Comparison of ENCODE assay signal across 23 mouse cellular contexts in the genomic region with DNA sequence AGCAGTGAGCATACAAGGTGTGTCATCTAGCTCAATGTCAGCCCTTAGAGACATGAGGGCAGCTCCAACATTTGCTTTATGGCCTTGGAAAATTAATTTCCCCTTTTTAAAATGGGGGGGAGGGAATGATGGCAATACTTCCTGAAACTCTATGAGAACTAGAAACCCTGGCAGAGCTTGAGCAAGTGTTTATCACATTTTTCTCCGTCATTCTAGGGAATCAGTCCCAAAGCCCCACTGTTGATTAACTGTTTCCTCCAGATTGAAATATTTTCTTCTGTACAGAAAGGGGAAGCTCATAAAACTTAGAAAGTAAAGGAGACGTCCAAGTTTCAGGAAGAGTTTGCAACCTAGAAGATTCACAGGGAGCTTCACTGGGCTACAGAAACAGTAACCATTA. TPM values are rescaled to one million over a fixed set of nuclear protein-coding genes. Genes with fewer than 3 reads are reported as not detected.
DNase-seq lines count a peak whose midpoint lies in the region; ATAC-seq lines count a peak whose summit lies in the region.
"Had no signal": no experiment of that assay in that cellular context is flagged by ENCODE, and none has a peak within 500 bp of the region (broad histone marks: within the 10 kb centered on the region; RNA-seq: fewer than 3 reads in every experiment).

No protein-coding gene starts in this region.

- H3K9me3 ChIP-seq in forebrain, embryonic 13.5 days (replicated peaks) = no peaks in the 10 kb centered on the region
- H3K9me3 ChIP-seq: embryonic facial prominence, embryonic 12.5 days; embryonic facial prominence, embryonic 15.5 days; forebrain, embryonic 15.5 days; heart, embryonic 13.5 days; hindbrain, embryonic 12.5 days; hindbrain, embryonic 15.5 days had no signal

- H3K79me2 ChIP-seq in macrophage (ENCODE audit: inconsistent target) = no peaks in the 10 kb centered on the region

- DNase-seq in MEL-GATA-1-ER (ENCODE audit: extremely low read depth, low read depth) = peak; percentile 77
- no peak for DNase-seq in B cell, adult 2 months
- no peak for DNase-seq in lung, postnatal 14 days
- DNase-seq: adrenal gland, adult 8-10 months; adrenal gland, postnatal 25 days; cerebellum, adult 18-20 months; cerebellum, adult 9-10 months; cerebellum, postnatal 14 days; gastrocnemius, postnatal 10 days; gastrocnemius, postnatal 36 days; heart, adult 18-20 months; heart, postnatal 14 days; heart, postnatal 4 days had no signal

- H3K27me3 ChIP-seq in forebrain, embryonic 13.5 days = no peaks in the 10 kb centered on the region
- H3K27me3 ChIP-seq: embryonic facial prominence, embryonic 12.5 days; embryonic facial prominence, embryonic 15.5 days; forebrain, embryonic 15.5 days; heart, embryonic 13.5 days; hindbrain, embryonic 12.5 days; hindbrain, embryonic 15.5 days had no signal

- H3K9ac ChIP-seq in forebrain, embryonic 13.5 days = no peak overlapping the region
- H3K9ac ChIP-seq: embryonic facial prominence, embryonic 12.5 days; embryonic facial prominence, embryonic 15.5 days; forebrain, embryonic 15.5 days; heart, embryonic 13.5 days; hindbrain, embryonic 12.5 days; hindbrain, embryonic 15.5 days had no signal

- H3K36me3 ChIP-seq in macrophage (ENCODE audit: inconsistent target) = peaks cover 52% of the 10 kb centered on the region
- H3K36me3 ChIP-seq in forebrain, embryonic 13.5 days (ENCODE audit: poor library complexity, severe bottlenecking) = peaks cover 81% of the 10 kb centered on the region

- ATAC-seq in common myeloid progenitor, adult 5-6 weeks (replicated peaks; ENCODE audit: low read depth, poor library complexity, severe bottlenecking) = peak; percentile 64
- no peak for ATAC-seq in forebrain, embryonic 13.5 days
- ATAC-seq: forebrain, embryonic 15.5 days; intestine, postnatal 0 days had no signal

- peak overlapping the region; percentile 24 for H3K27ac ChIP-seq in macrophage
- H3K27ac ChIP-seq in forebrain, embryonic 13.5 days = no peak overlapping the region
- H3K27ac ChIP-seq: embryonic facial prominence, embryonic 12.5 days; embryonic facial prominence, embryonic 15.5 days; forebrain, embryonic 15.5 days; heart, embryonic 13.5 days; hindbrain, embryonic 12.5 days; hindbrain, embryonic 15.5 days had no signal

- H3K4me1 ChIP-seq in forebrain, embryonic 13.5 days = 0 out of 2 replicates have a peak, but pooled peaks cover 3% of the 10 kb centered on the region
- H3K4me1 ChIP-seq: embryonic facial prominence, embryonic 12.5 days; embryonic facial prominence, embryonic 15.5 days; forebrain, embryonic 15.5 days; heart, embryonic 13.5 days; hindbrain, embryonic 12.5 days; hindbrain, embryonic 15.5 days had no signal

- 13% methylated on average over 2 of the region's 2 CpGs for WGBS in macrophage (ENCODE audit: missing documents)
- 86% methylated on average over 2 of the region's 2 CpGs for WGBS in forebrain, embryonic 13.5 days

- H3K4me3 ChIP-seq in macrophage (ENCODE audit: inconsistent target) = no peak overlapping the region
- no peak overlapping the region for H3K4me3 ChIP-seq in forebrain, embryonic 13.5 days
- H3K4me3 ChIP-seq: embryonic facial prominence, embryonic 12.5 days; embryonic facial prominence, embryonic 15.5 days; forebrain, embryonic 15.5 days; heart, embryonic 13.5 days; hindbrain, embryonic 12.5 days; hindbrain, embryonic 15.5 days had no signal

- H3K4me2 ChIP-seq in forebrain, embryonic 13.5 days = no peak overlapping the region
- H3K4me2 ChIP-seq: embryonic facial prominence, embryonic 12.5 days; embryonic facial prominence, embryonic 15.5 days; forebrain, embryonic 15.5 days; heart, embryonic 13.5 days; hindbrain, embryonic 12.5 days; hindbrain, embryonic 15.5 days had no signal

RNA-seq across cellular contexts. Expression of a gene that starts 10.5 kb away (rescaled TPM):
- 93.7 and 124 TPM in 2 replicates for total RNA-seq in common myeloid progenitor, adult 5-6 weeks (2017)
- 10 to 100 TPM; 38.3 to 79.1 (median 55.5) TPM for total RNA-seq in macrophage (2018; cell fraction: chromatin; rRNA removed)
- total RNA-seq in macrophage (2018; cell fraction: cytosol; rRNA removed) = 10 to 100 TPM; 58.8 to 84.1 (median 66.9) TPM
- total RNA-seq in macrophage (2018; cell fraction: nucleus; rRNA removed) = 10 to 100 TPM; 37.6 to 69.2 (median 50.8) TPM
- polyA plus RNA-seq in macrophage (2018) = 38.9 to 70.8 TPM (median 49.9 TPM) in 3 replicates
- 199 and 215 TPM in 2 replicates for polyA plus RNA-seq in forebrain, embryonic 13.5 days (2015; fragmentation: Nextera tagmentation; extraction: Ambion mirVana)

RNA-seq across cellular contexts. Expression of a gene that starts 10.7 kb away (rescaled TPM):
- total RNA-seq in common myeloid progenitor, adult 5-6 weeks (2017) = 9.4 and 16.7 TPM in 2 replicates
- 100 to 1,000 TPM in 7 of 26 experiments, 10 to 100 TPM in 19; 28.3 to 132 (median 70.5) TPM for total RNA-seq in macrophage (2018; cell fraction: chromatin; rRNA removed)
- total RNA-seq in macrophage (2018; cell fraction: cytosol; rRNA removed) = 10 to 100 TPM in 5 of 26 experiments, 1 to 10 TPM in 21; 3.5 to 13.3 (median 6.7) TPM
- 100 to 1,000 TPM in 2 of 26 experiments, 10 to 100 TPM in 24; 25.1 to 152 (median 40.1) TPM for total RNA-seq in macrophage (2018; cell fraction: nucleus; rRNA removed)
- 7.1 to 8.6 TPM (median 7.9 TPM) in 3 replicates for polyA plus RNA-seq in macrophage (2018)
- 24.3 and 24.8 TPM in 2 replicates for polyA plus RNA-seq in forebrain, embryonic 13.5 days (2015; fragmentation: Nextera tagmentation; extraction: Ambion mirVana)

RNA-seq across cellular contexts. Expression of a gene that starts 60.0 kb away (rescaled TPM):
- total RNA-seq in common myeloid progenitor, adult 5-6 weeks (2017) = 135 and 169 TPM in 2 replicates
- 100 to 1,000 TPM; 123 to 245 (median 190) TPM for total RNA-seq in macrophage (2018; cell fraction: chromatin; rRNA removed)
- total RNA-seq in macrophage (2018; cell fraction: cytosol; rRNA removed) = 10 to 100 TPM; 27.7 to 46.0 (median 36.2) TPM
- total RNA-seq in macrophage (2018; cell fraction: nucleus; rRNA removed) = 100 to 1,000 TPM in 6 of 26 experiments, 10 to 100 TPM in 20; 57.5 to 127 (median 88.8) TPM
- 41.5 to 47.7 TPM (median 45.0 TPM) in 3 replicates for polyA plus RNA-seq in macrophage (2018)
- 44.5 and 47.9 TPM in 2 replicates for polyA plus RNA-seq in forebrain, embryonic 13.5 days (2015; fragmentation: Nextera tagmentation; extraction: Ambion mirVana)
